Mouse (Mus musculus) B cell, adult 67 days (primary cell): ENCODE results near the gene Tspan2. TPM values are rescaled to one million over a fixed set of nuclear protein-coding genes. Genes with fewer than 3 reads are reported as not detected.

ENCODE experiments used
- total RNA-seq, 2 experiments: library from RNA; stranded (reverse); gene quantifications; 4 replicates each; pipeline ENCODE4 v1.2.4; 2023

Tspan2 gene
- total RNA-seq, result 1 to 10 TPM; 7.4 to 8.2 TPM

GRCm38 (mm10) chr3:102734313-102735030, at the start of gene Tspan2:
Gene Tspan2, plus strand, starts transcription at chr3:102734529.

GRCm38 (mm10) chr3:102782618-102783017, 48.3 kb downstream of the Tspan2 start, which contains the start of gene Tshb:
Gene Tshb, minus strand, starts transcription at chr3:102782718.

Other genes starting within 250 kb of the Tspan2 start
- not detected for gene Tshb, start 48.2 kb downstream of the Tspan2 start, total RNA-seq
- not detected for gene Sycp1, start 201.6 kb downstream of the Tspan2 start, total RNA-seq
- not detected for gene Nr1h5, start 229.6 kb downstream of the Tspan2 start, total RNA-seq